Mouse (Mus musculus) cerebellum, adult 2 months (tissue): Measurements from ENCODE around the gene Zfp536.

ENCODE experiments used
- CTCF ChIP-seq: fragments of 200-500 bp; IDR thresholded peaks from 2 replicates; pipeline ENCODE4 v1.5.1; 2011; ENCODE audit warnings: low read depth, mild to moderate bottlenecking, control low read depth, low read length, moderate library complexity, borderline replicate concordance; ENCODE audit not compliant: insufficient read depth
- POLR2A ChIP-seq: fragments of 200-500 bp; IDR thresholded peaks from 2 replicates; pipeline ENCODE4 v1.6.1; 2011; ENCODE audit warnings: low read length, control low read depth, borderline replicate concordance; ENCODE audit not compliant: insufficient read depth

DNA sequence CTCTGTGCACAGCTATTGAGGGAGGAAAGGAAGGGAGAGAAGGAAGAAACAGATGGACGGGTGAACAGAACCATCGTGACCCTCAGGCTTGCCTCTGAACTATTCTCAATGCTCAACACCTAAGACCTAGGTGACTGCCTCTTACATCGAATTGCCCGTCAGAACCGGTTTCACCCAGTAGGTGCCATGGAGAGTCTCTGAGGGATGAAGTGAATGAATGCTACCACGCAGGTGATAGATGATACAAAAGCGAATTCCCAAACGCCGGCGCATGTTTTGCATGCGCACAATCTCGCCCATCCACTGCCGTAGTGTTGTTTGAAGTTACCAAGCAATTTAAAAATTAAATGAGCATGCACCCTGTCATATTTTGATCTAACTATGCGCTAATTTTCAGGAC lies 164.9 kb downstream of the Zfp536 start:
- TF ChIP-seq POLR2A (no peak), CTCF (no peak)
